Mouse (Mus musculus) heart, postnatal 10 days (tissue): ENCODE measurements around the gene Depdc1b. TPM values are rescaled to one million over a fixed set of nuclear protein-coding genes. Genes with fewer than 3 reads are reported as not detected.
A peak's percentile ranks its signal among the peaks of the same experiment; 100 is the strongest.

Source experiments
- DNase-seq, 2 experiments: peaks; one replicate each; pipeline ENCODE4 v3.0.0; 2021
- intact Hi-C: fragments of 180-260 bp; cut with DNase I; formaldehyde crosslinking; loops from one replicate; pipeline ENCODE4 v1.15.1; 2025
- total RNA-seq, 2 experiments: library from RNA; stranded (reverse); gene quantifications; 2 replicates each; pipeline ENCODE4 v1.2.3; 2021

Depdc1b gene
- total RNA-seq, 2 experiments from 2014 or later, result 2.3 to 2.5 TPM

DNA sequence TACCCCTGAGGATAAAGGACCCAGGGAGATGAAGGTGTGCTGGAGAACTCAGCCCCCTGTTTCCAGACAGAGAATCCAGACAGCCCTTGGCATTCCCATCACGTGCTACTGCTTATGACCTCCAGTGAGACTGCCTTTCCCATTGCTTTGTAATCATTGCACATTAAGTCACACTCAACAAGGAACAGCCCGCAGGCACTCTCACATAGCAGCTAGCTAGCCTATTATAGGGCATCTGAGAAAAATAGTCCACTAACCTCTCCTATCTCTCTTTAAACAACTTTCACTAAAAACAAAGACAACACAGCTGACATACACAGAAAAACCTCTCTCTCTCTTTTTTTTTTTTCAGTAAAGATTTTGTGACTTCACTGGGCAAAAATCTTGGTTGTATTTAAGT lies 113.5 kb downstream of the Depdc1b start:
- intact Hi-C loops, result no loop called here
- no peak for DNase-seq

- DNase-seq, result no peak
- intact Hi-C loops, result no loop called here
Observed at GRCm38 (mm10) chr13:108431776-108432175, 115.6 kb downstream of the Depdc1b start.

DNA sequence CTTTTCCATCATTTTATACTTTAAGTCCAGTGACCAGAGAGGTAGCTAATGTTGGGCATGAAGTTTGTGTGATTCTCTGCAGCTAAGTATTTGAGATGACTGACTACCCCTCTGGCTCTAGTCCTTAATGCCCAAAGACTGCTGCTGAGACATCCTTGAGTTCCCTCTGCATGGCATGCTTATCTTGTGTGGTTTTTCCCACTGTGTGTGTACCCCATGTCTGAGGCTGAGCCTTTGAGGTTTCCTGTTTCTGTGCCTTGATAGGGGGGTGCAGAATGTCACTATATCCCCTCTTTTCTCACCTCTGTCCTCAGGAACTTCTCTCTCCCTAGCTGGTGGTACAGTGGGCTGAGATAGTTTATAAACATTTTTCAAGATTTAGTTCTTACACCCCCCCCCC lies 119.6 kb downstream of the Depdc1b start:
- no peak for DNase-seq
- intact Hi-C loops, result no loop called here

DNA sequence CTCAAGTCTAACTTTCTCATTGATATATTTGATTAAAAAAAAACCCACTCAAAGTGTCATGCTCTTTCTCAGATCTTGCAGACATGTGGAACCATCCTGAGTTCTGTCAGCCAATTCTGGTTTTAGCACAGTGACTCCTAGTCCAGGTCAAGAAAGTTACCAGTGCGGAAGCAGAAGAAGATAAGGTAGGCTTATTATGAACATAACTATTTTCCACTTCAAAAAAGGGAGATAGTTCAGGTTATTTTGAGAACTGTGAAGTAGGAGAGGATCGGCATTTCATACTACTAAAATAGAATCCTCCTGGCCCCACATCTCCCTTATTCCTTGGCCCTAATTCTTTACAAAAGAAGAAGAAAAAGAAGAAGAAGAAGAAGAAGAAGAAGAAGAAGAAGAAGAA lies 121.3 kb downstream of the Depdc1b start:
- intact Hi-C loops, result no loop called here

DNA sequence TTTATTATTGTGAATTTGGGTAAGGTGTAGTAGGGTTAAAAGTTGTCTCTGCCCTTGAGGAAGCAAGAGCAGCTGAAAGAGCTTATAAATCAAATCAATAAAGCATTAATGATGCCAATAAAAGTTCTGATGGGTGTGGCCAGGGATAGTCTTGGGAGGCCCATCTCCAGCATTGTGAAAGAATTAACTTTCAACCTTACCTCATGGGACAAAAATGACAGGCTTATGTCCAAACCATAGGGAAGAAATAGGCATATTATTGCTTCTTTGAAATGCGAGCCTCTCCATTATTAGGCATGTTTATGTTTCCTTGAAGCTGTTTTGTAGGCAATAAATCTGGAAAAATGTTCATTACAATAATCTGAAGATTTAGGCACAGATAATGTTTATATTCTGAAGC lies 122.9 kb downstream of the Depdc1b start:
- intact Hi-C loops, result no loop called here
- no peak for DNase-seq

More for the DNA sequence above, 121.3 kb downstream of the Depdc1b start:
- DNase-seq, result no peak

- intact Hi-C loops, result no loop called here
- DNase-seq, result no peak
Observed at GRCm38 (mm10) chr13:108448348-108448931, 132.3 kb downstream of the Depdc1b start.

GRCm38 (mm10) chr13:108449116-108450097 lies 133.3 kb downstream of the Depdc1b start, which contains the start of gene Pde4d:
Gene Pde4d, plus strand, starts transcription at chr13:108449948.
- intact Hi-C loops, result no loop called here
- DNase-seq, result peak in 1 of 2 experiments; percentile 41

GRCm38 (mm10) chr13:108451122-108451521 lies 135.0 kb downstream of the Depdc1b start:
- intact Hi-C loops, result no loop called here
- no peak for DNase-seq

DNA sequence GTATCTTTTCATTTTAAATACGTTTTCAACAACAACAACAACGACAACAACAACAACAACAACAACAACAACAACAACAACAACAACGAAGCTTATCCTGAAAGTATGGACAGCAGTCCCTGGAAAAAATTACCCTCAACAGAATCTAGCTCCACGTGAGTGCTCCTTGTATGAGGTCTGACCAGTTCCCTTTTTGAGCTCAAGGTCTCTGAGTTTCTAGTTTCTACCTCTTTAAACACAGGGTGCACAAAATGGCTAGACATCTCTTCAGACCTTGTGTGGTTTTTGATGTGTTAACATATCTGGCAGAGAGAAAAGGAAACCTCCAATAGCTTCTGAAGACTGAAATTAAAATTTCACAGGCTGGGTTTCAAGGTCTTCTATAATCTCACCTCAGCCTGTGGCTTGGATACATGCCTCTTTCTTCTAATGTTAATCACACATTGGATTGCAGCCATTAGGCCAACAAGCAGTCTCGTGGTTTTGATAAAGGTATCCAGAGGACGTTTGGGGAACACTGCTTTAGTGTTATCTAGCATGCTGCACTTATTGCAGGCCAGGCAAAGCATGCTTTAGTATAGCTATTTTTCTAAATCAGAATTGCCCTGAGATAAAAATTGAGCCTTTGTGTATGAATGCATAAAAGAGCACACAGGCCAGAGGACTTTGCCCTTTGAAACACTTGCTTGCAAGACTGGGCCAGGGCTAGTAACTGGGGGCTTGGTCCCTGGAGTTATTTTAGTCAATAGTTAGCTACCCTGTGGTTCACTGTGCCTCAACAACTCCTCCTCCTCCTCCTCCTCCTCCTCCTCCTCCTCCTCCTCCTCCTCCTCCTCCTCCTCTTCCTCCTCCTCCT lies 137.2 kb downstream of the Depdc1b start:
- DNase-seq, result peak; percentile 65 to 76
- intact Hi-C loops, result no loop called here

Other genes with a start within 250 kb of the Depdc1b start
- 10 to 100 TPM; 24.2 to 25.1 TPM for gene Ndufaf2, start 157.7 kb upstream of the Depdc1b start, total RNA-seq
- 10 to 100 TPM; 12.9 to 15.2 TPM for gene Ercc8, start 157.6 kb upstream of the Depdc1b start, total RNA-seq
- under 1 TPM; 0.41 to 0.50 TPM for gene Elovl7, start 101.9 kb upstream of the Depdc1b start, total RNA-seq
- gene Pde4d, start 133.6 kb downstream of the Depdc1b start, total RNA-seq, result 10 to 100 TPM; 42.0 to 50.9 TPM